Mouse (Mus musculus): Measurements from ENCODE around the gene Gas2. TPM values are rescaled to one million over a fixed set of nuclear protein-coding genes. Genes with fewer than 3 reads are reported as not detected.

Gene Gas2
- polyA plus RNA-seq, 1 experiment: 1.0 TPM

DNA sequence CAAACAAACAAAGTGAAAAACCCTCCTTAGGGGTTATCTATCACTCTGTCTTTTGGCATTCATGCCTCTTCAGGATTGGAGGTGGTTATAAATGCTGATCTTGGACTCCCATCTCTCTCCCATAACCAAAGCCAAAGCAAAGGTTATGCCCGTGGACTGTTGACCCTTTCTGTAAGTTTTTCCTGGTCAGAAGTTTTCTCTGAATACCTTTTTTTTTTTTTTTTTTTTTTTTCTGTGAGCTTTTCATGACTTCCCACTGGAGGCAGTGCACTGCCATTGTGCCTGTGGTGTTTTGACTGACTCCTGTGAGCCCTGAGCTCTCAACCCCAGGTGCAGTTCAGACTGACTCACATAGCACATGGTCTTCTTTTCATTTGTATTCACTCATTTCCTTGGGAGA lies 6.2 kb downstream of the Gas2 start:
- TF ChIP-seq GATA1 (IDR thresholded peaks at IDR 0.05; ENCODE audit: low read length): no peak

DNA sequence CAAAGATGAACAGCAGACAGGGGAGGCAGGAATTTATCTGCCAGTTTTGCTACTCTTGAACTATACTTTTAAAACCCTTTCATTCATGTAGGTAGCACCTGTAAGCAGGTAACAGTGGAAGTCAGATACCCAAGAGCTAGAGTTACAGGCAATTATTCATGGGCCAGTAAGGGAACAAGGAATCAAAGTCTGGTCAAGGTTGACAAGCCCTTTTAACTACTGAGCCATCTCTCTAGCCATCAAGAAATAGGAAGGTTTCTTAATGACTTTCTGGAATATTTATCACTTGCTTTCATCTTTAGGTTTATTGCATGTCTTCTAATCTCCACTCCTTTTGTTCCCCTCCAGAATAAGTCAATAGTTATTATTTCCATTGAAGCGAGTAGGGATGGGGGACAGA lies 10.2 kb downstream of the Gas2 start:
- no peak for TF ChIP-seq GATA1 (IDR thresholded peaks at IDR 0.05; ENCODE audit: low read length)

DNA sequence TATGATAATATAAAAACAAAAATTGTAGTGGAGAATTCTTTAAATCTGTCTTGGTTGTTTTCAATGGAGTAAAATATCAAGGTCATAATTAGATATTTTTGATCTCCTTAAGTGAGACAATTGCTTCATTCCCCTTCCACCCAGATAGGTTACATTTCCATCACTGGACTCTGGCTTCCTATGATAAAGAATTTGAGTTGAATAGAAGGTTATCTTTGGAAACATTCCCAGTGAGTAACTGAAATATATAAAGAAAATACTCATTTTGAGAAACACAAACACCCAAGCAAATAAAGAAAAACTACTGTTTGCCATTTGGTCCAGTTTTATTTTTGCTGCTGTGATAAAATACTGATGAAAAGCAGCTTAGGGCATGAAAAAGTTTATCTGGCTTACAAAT lies 10.8 kb downstream of the Gas2 start:
- no peak for TF ChIP-seq GATA1 (IDR thresholded peaks at IDR 0.05; ENCODE audit: low read length)

DNA sequence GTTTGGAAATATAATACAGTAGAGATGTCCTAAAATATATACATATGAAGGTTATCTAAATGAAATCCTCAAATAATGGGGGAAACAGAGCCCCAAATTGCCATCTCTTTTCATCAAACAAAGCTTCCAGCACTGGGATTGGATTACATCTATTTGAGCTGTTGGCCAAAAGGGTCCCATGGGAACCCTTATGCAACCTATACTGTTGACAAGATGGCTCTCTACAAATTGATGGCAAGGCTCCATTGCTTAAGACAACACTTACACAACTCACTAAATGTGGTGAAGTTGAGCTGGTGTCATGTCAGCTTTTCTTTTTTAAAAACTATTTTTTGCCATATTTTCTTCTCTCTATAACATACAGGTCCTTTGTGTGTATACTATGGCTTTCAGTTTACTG lies 14.5 kb downstream of the Gas2 start:
- no peak for TF ChIP-seq GATA1 (IDR thresholded peaks at IDR 0.05; ENCODE audit: low read length)

DNA sequence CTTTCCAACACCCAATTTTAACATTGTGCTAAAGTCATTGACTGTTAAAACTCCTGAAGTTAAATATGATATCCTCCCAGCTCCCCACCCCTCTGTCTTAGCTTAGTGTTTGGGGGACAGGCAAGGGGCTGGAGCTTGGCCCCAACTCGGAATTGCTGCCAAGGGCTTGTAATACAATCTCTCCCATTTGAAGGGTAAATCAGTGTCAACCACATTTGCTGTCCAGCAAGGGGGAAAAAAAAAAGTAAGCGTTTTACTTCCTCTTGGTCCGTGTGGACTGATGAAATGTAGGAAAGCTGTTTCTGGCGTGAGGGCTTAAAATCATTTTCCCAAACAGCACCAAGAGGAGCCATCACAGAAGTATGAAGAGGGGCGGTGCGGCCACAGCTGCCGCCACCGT lies 16.9 kb downstream of the Gas2 start:
- TF ChIP-seq GATA1 (IDR thresholded peaks at IDR 0.05; ENCODE audit: low read length): no peak

DNA sequence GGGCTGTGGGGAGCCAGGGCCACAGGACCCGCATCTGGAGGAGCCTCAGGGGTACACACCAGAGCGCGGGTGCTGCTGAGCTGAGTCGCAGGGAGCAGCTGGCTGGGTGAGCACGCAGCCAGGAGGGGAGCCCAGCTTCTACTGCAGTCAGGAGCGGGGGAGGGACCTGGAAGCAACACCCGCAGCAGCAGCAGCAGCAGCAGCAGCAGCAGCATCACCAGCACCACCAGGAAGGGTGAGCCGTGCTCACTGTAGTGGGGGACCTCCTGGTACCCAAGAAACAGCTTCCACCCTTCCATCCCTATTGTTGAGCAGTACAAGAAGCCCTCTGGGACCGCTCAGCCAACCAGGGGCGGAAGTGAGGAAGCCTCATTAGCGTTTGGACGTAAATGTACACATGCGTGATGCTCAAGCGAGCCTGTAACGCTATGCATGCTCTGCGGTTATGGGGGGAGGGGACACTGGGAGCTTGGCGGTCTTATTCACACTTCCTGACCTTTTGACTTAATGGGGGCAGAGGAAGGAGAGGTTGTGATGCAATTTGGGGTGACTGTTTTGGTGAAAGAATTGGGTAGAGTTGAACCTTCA lies 17.4 kb downstream of the Gas2 start:
- TF ChIP-seq GATA1 (IDR thresholded peaks at IDR 0.05; ENCODE audit: low read length): no peak

DNA sequence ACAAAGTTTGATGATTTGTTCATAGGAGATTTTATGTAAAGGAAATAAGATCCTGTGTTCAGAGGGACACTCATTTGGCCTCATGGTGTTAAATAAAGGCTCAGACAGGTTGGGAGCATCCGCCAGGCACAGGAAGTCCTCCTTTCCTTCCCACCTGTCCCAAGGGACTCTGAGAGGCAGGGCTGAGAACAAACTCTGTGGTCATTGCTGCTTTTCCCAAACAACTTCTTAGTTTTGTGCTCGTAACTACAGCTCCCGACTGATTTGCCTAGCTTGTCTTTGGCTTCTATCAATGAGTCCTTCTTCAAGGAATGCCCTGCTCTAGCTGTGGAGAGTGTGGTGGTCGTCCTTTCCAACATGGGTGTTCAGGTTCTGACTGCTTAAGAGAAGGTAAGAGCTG lies 18.3 kb downstream of the Gas2 start:
- no peak for TF ChIP-seq GATA1 (IDR thresholded peaks at IDR 0.05; ENCODE audit: low read length)

DNA sequence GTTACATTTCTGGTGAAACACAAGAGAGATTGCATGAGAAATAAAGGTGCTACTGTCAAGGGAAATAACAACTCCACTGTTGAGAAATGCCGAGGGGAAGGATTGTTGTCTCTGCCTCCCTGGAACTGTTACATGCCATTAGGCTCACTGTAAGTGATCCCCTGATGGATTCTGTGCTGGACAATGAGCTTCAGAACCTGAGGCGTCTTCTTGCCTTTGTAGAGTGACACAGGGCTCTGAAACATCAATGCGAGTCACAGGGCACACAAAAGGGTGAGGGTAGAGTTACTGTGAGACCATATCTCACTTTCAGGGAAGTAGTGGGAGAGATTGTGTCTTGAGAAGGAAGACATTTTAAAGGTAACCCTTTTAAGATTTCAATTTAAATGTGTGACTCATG lies 23.5 kb downstream of the Gas2 start:
- no peak for TF ChIP-seq GATA1 (IDR thresholded peaks at IDR 0.05; ENCODE audit: low read length)

DNA sequence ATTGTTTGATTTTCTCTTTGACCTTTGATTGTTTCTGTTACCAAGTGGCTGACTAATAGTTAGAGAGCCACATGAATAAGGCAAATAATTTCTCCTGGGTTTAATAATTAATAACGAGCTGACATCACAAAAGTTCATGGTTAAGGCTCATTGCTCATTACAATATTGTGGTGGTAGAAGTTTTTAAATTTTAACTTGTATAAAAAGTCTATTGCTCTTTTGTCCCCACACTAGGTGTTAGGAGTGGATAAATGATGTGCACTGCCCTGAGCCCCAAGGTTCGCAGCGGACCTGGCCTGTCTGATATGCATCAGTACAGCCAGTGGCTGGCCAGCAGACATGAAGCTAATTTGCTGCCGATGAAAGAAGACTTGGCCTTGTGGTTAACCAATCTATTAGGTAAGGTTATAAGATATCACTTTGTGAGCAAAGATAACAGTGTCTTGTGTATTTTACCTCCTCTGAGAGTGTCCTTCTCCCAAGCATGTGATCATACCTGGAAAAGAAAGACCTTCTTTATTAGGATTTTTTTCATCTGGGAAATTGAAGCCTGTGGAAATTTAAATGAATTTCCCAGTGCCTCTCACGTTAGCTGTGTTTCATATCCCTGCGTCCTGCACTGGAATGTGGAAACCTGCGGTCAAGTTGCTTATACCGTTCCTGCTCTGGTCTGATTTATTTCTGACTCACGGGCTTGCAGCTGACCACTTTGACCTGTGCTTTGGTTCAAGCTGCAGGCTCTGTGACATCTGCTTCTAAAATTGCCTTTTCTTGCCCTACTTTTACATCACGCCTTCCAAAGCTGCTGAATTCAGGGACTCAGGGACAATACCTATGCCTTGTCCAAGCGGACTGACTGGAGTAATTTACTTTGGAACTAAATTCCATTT lies 26.1 kb downstream of the Gas2 start:
- peak; percentile 44 for TF ChIP-seq GATA1 (IDR thresholded peaks at IDR 0.05; ENCODE audit: low read length)

DNA sequence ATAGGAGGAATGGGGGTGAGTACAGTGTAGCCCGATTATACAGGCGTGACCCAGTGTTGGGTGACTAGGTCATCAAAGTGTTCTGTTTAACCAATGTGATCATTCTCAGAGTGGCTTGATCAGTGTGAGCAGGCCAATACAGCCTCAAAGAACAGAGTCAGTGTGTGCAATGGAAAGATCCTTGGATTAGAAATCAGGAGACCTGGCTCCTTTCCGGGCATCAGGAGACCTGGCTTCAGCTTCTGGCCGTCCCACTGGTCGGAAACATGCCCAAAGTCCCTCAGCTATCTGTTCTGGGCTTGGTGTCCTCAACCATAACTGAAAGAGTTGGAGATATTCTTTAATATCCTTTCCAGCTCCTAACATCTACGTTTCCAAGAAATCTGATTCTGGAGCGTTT lies 27.8 kb downstream of the Gas2 start:
- TF ChIP-seq GATA1 (IDR thresholded peaks at IDR 0.05; ENCODE audit: low read length): no peak

DNA sequence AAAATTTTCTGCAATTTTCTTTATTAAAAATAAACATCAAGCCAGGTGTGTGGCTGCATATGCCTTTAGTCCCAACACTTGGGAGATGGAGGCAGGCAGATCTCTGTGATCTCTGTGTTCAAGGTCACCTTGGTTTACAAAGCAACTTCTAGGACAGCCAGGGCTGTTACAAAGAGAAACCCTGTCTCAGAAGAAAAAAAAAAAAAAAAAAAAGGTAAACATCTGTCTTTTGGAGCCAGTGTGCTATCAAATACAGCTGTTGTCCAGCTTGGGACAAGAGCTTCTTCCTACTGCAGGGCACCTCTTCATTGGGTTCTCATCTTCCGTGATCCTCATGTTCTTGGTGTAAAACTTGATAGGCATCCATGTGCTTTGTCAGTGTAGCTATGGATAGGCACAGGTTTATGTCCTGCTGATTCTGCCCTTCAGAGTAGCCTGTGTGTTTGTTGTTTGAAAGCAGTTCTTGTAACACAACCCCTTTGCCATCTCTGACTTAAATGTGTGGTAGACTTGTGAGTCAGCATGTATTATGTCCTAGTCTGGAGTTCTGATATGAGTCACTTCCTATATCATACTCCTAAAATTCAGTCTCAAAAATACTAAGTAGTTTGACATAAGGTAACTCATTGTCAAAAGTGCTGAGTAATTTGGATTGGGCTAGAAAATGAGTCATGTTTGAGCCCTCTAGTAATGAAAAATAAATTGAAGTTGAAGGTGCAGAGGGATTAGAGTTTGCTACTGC lies 30.6 kb downstream of the Gas2 start:
- no peak for TF ChIP-seq GATA1 (IDR thresholded peaks at IDR 0.05; ENCODE audit: low read length)

DNA sequence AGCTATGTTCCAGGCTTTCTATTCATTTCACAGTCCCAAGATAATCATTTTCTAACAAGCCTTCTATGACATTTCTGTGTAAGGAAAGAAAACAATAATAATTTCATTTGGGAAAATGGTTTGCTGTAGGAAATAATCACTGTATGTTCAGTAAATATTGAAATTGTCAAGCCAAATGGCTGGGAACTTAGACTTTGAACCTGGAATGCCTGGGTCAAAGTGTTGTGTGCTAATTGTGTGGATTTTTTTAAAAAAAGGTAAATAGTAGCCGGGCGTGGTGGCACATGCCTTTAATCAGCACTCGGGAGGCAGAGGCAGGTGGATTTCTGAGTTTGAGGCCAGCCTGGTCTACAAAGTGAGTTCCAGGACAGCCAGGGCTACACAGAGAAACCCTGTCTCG lies 31.2 kb downstream of the Gas2 start:
- TF ChIP-seq GATA1 (IDR thresholded peaks at IDR 0.05; ENCODE audit: low read length): no peak

DNA sequence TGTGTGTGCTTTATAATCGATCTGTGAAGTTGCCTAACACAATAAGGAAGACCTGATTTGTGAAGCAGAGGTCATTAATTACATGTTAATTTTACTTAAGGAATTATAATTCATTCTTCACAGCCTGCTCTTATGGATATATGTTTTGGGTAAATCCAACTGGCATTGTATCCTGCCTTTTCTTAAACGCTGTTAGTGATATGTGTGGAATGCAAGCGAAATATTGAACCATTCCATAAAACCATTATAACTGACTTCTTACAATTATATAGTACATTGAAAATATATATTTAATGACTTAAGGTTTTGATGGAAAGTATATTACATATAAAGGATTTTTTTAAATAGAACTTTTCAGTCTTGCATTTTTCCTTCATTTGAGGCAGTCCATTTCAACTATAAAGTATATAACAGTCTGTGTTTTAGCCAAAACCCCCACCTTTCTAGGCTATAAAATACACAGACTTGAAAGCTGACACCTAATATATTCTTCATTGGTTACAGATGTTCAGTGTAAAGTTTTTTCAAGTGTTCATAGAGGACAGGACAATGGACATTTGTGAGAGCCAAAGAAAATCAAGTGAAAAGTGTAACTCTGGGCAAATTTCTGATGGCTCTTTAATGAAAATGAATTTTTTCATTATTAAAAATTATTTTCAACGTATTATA lies 32.5 kb downstream of the Gas2 start:
- TF ChIP-seq GATA1 (IDR thresholded peaks at IDR 0.05; ENCODE audit: low read length): no peak

DNA sequence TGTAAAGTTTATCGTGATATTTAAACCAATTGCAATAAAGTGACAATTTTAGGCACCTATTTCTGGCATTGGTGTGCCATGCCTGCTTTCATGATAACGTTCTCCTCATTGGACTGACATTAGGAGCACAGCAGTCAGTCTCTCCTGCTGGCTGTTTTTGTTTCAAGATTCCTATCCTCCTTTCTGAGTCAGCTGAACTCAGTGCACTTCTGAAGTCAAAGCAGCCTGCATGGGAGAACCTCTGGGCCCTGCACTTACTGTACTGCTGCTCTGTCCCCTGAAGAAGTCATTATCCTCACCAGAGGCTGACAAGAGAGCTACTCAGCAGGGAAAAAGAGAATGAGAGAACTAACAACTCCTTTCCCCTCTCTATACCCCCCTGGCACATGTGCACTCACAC lies 33.1 kb downstream of the Gas2 start:
- TF ChIP-seq GATA1 (IDR thresholded peaks at IDR 0.05; ENCODE audit: low read length): no peak

DNA sequence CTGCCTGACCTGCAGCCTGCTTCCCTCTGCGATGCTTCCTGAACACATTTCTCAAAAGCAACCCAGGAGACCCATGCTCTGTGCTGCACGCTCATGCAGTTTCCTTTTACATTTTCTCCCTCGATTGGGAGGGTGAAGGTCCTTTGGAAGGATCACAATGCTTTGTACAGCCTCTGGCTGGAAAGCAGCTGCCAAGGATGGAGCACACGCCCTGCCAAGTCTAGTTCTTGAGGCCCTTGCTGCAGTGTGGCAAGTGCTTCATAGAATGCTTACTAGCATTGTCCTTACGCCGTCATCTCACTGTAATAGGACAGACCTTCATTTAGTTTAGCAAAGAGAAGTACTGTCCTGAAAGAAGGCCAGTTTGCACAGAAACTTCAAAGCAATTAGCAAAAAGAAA lies 37.3 kb downstream of the Gas2 start:
- no peak for TF ChIP-seq GATA1 (IDR thresholded peaks at IDR 0.05; ENCODE audit: low read length)

Data from G1E-ER4 (cell line).